In the genomic region with DNA sequence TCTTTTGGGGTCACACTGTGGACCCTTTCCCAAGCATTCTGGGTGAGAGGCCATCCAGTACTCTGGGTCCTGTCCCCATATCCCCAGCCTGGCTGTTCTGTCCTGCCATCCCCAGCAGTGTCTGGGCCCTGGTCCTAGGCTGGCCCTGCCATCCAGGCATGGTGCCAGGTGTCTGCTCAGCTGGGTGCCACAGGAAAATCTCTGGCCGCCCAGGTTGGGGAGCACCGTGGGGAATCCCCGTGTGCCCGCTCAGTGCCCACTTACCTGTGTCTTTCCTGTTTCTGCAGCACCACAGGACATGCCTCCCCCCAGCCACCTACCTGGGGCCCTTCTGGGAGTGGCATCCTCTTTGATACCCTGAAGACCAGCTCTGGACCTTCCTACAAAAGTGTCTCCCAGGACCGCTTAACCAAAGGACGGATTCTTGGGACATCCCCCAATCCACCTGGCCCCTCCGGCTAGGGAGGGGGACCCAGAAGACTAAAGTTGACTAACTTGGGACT, we compare ENCODE assay signal across 8 mouse cellular contexts. TPM values are rescaled to one million over a fixed set of nuclear protein-coding genes. Genes with fewer than 3 reads are reported as not detected.
A peak's percentile ranks its signal among the peaks of the same experiment; 100 is the strongest.
DNase-seq lines count a peak whose midpoint lies in the region.
"Had no signal": no experiment of that assay in that cellular context is flagged by ENCODE, and none has a peak within 500 bp of the region (broad histone marks: within the 10 kb centered on the region; RNA-seq: fewer than 3 reads in every experiment).

No protein-coding gene starts in this region.

- DNase-seq in kidney, adult 8-10 months, result peak; percentile 75 to 82
- DNase-seq in kidney, adult 11 months, result no peak
- DNase-seq in adipocyte (ENCODE audit: low spot score), result peak; percentile 60
- peak; percentile 69 to 76 for DNase-seq in cerebellum, postnatal 25 days
- peak; percentile 81 for DNase-seq in kidney, postnatal 14 days
- no peak for DNase-seq in right cerebral cortex, postnatal 25 days
- no peak for DNase-seq in layer of hippocampus, postnatal 25 days (ENCODE audit: extremely low spot score in 1 of 2, low spot score in 1 of 2)

RNA-seq across cellular contexts. Expression of a gene that starts 22.4 kb away (rescaled TPM):
- total RNA-seq in layer of hippocampus, postnatal 25 days (2021), result 10 to 100 TPM; 17.0 to 17.7 TPM

RNA-seq across cellular contexts. Expression of a gene that starts 32.8 kb away (rescaled TPM):
- total RNA-seq in layer of hippocampus, postnatal 25 days (2021), result 1 to 10 TPM; 1.5 to 2.3 TPM
- total RNA-seq: gastrocnemius, adult 8-10 months had no signal

RNA-seq across cellular contexts. Expression of a gene that starts 42.4 kb away (rescaled TPM):
- under 1 TPM; 0.54 to 0.94 TPM for total RNA-seq in layer of hippocampus, postnatal 25 days (2021)

Comparison
In these comparisons a context has a peak if more than half of its experiments do, and no peak if none do; other contexts are left out.
1. DNase-seq: peak in kidney, adult 8-10 months (2 of 2), adipocyte (single experiment), cerebellum, postnatal 25 days (2 of 2) and kidney, postnatal 14 days (single experiment); none in kidney, adult 11 months (single experiment), right cerebral cortex, postnatal 25 days (single experiment) and layer of hippocampus, postnatal 25 days (0 of 2).